Mouse (Mus musculus): ENCODE data around the gene 1700021F05Rik.

DNA sequence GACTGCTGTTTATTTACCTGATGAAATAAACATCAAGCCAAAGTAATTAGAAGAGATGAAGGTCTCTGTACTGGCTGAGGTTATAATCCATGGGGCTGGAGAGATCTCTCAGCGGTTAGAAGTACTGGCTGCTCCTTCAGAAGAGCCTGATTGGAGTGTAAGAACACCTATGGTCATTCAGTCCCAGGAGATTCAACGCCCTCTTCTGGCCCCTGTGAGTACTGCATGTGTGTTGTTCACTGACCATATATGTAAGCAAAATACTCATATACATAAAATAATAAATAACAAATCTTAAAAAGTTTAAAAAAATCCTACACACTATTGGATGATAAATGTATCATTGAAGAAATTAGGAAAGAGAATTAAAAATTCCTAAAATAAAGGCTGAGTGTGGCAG lies 20.0 kb upstream of the 1700021F05Rik start:
- no peak for TF ChIP-seq CTCF (IDR thresholded peaks at IDR 0.05; ENCODE audit: extremely low read depth, insufficient read depth, insufficient read length, insufficient replicate concordance)
- no peak for TF ChIP-seq POLR2A (IDR thresholded peaks at IDR 0.05; ENCODE audit: low read depth, low read length)
